Mouse (Mus musculus): ENCODE measurements around the gene Olfr692.

- TF ChIP-seq CTCF (IDR thresholded peaks at IDR 0.05; ENCODE audit: extremely low read depth, insufficient read depth, low read length) = no peak
- no peak for TF ChIP-seq POLR2A (IDR thresholded peaks at IDR 0.05; ENCODE audit: extremely low read depth, insufficient read depth, low read length)
Measured at GRCm38 (mm10) chr7:105372912-105373311, 4.9 kb downstream of the Olfr692 start.
